Mouse (Mus musculus): ENCODE measurements around the gene Fhit. TPM values are rescaled to one million over a fixed set of nuclear protein-coding genes. Genes with fewer than 3 reads are reported as not detected.

Fhit gene
- polyA plus RNA-seq, 1 experiment, result 8.5 TPM

GRCm38 (mm10) chr14:10133873-10134272 is 1028.0 kb downstream of the Fhit start:
- no peak for DNase-seq (ENCODE audit: low read depth)

GRCm38 (mm10) chr14:10129675-10130074 is 1032.2 kb downstream of the Fhit start:
- DNase-seq (ENCODE audit: low read depth), result no peak

GRCm38 (mm10) chr14:10129088-10129487 is 1032.7 kb downstream of the Fhit start:
- no peak for DNase-seq (ENCODE audit: low read depth)

- no peak for DNase-seq (ENCODE audit: low read depth)
Observed at GRCm38 (mm10) chr14:10126536-10126935, 1035.3 kb downstream of the Fhit start.

- no peak for DNase-seq (ENCODE audit: low read depth)
Observed at GRCm38 (mm10) chr14:10122176-10122575, 1039.7 kb downstream of the Fhit start.

GRCm38 (mm10) chr14:10096236-10096635 is 1065.6 kb downstream of the Fhit start:
- no peak for DNase-seq (ENCODE audit: low read depth)

- no peak for DNase-seq (ENCODE audit: low read depth)
Observed at GRCm38 (mm10) chr14:10079062-10079461, 1082.8 kb downstream of the Fhit start.

- no peak for DNase-seq (ENCODE audit: low read depth)
Observed at GRCm38 (mm10) chr14:10049947-10050346, 1111.9 kb downstream of the Fhit start.

GRCm38 (mm10) chr14:10047123-10047783 is 1114.6 kb downstream of the Fhit start:
- no peak for DNase-seq (ENCODE audit: low read depth)

- no peak for DNase-seq (ENCODE audit: low read depth)
Observed at GRCm38 (mm10) chr14:10046336-10047122, 1115.3 kb downstream of the Fhit start.

GRCm38 (mm10) chr14:10038021-10038420 is 1123.8 kb downstream of the Fhit start:
- no peak for DNase-seq (ENCODE audit: low read depth)

- DNase-seq (ENCODE audit: low read depth), result no peak
Observed at GRCm38 (mm10) chr14:10036685-10037215, 1125.1 kb downstream of the Fhit start.

GRCm38 (mm10) chr14:10035682-10036081 is 1126.2 kb downstream of the Fhit start:
- no peak for DNase-seq (ENCODE audit: low read depth)

- no peak for DNase-seq (ENCODE audit: low read depth)
Observed at GRCm38 (mm10) chr14:10035270-10035669, 1126.6 kb downstream of the Fhit start.

- no peak for DNase-seq (ENCODE audit: low read depth)
Observed at GRCm38 (mm10) chr14:10023382-10023781, 1138.5 kb downstream of the Fhit start.

- no peak for DNase-seq (ENCODE audit: low read depth)
Observed at GRCm38 (mm10) chr14:10022304-10022703, 1139.5 kb downstream of the Fhit start.

- DNase-seq (ENCODE audit: low read depth), result no peak
Observed at GRCm38 (mm10) chr14:10020400-10021140, 1141.3 kb downstream of the Fhit start.

GRCm38 (mm10) chr14:10013817-10014266 is 1148.0 kb downstream of the Fhit start:
- no peak for DNase-seq (ENCODE audit: low read depth)

- DNase-seq (ENCODE audit: low read depth), result no peak
Observed at GRCm38 (mm10) chr14:10013003-10013816, 1148.6 kb downstream of the Fhit start.

- DNase-seq (ENCODE audit: low read depth), result no peak
Observed at GRCm38 (mm10) chr14:10006278-10006677, 1155.6 kb downstream of the Fhit start.

- no peak for DNase-seq (ENCODE audit: low read depth)
Observed at GRCm38 (mm10) chr14:10003847-10004246, 1158.0 kb downstream of the Fhit start.

Measured in gonadal fat pad, adult 2 months (tissue).